Mouse (Mus musculus): ENCODE measurements around the gene Cdkn2d.

DNA sequence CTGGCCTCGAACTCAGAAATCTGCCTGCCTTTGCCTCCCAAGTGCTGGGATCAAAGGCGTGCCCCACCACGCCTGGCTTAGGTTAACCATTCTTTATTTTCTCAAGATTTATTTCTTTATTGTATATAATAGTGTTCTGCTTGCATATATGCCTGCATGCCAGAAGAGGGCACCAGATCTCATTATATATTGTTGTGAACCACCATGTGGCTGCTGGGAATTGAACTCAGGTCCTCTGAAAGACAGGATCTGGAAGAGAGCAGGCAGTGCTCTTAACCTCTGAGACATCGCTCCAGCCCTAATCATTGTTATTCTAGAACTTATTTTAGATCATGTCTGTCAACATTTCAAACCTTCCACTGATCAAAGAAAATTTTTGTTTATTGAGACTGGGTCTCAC lies 28.3 kb upstream of the Cdkn2d start:
- TF ChIP-seq EP300 (optimal IDR thresholded peaks at IDR 0.05) (no peak), CTCF (IDR thresholded peaks at IDR 0.05; ENCODE audit: low read depth) (peak; percentile 34)
